Mouse (Mus musculus) forebrain, embryonic 12.5 days (tissue): Measurements from ENCODE around the gene Isca1. TPM values are rescaled to one million over a fixed set of nuclear protein-coding genes. Genes with fewer than 3 reads are reported as not detected.
"Not testable (repeated sequence)": the region's sequence is repeated elsewhere in the genome, so short reads cannot be mapped to it uniquely, and the experiment has no call there.

Experiments used
- ATAC-seq: fragments of 200-750 bp; cut with Nextera tagmentation; 2 replicates; pipeline ENCODE4 v1.8.0; 2017; ENCODE audit warnings: moderate TSS enrichment; ENCODE audit not compliant: low FRiP score
- H3K27ac ChIP-seq: fragments of 300-500 bp; sonication (generic); 2 replicates; pipeline ENCODE4 v1.5.1; 2016; ENCODE audit warnings: mild to moderate bottlenecking
- H3K27me3 ChIP-seq: fragments of 300-500 bp; sonication (generic); 2 replicates; pipeline ENCODE4 v1.6.1; 2016; ENCODE audit warnings: mild to moderate bottlenecking
- H3K36me3 ChIP-seq: fragments of 300-500 bp; sonication (generic); replicated peaks from 2 replicates; pipeline ENCODE4 v1.6.1; 2016; ENCODE audit warnings: mild to moderate bottlenecking
- H3K4me1 ChIP-seq: fragments of 300-500 bp; sonication (generic); 2 replicates; pipeline ENCODE4 v1.6.1; 2016
- H3K4me2 ChIP-seq: fragments of 300-500 bp; sonication (generic); 2 replicates; pipeline ENCODE4 v1.6.1; 2016; ENCODE audit warnings: mild to moderate bottlenecking, moderate library complexity
- H3K4me3 ChIP-seq: fragments of 300-500 bp; sonication (generic); replicated peaks from 2 replicates; pipeline ENCODE4 v1.5.1; 2016; ENCODE audit warnings: mild to moderate bottlenecking
- H3K9ac ChIP-seq: fragments of 300-500 bp; sonication (generic); 2 replicates; pipeline ENCODE4 v1.6.1; 2016; ENCODE audit warnings: mild to moderate bottlenecking
- H3K9me3 ChIP-seq: fragments of 300-500 bp; sonication (generic); 2 replicates; pipeline ENCODE4 v1.6.1; 2016
- WGBS: fragments of 180-500 bp; shearing (Covaris S2); methylation state at CpG from one replicate; pipeline ENCODE4 v1.1.7; 2016; 5-methylcytosine and 5-hydroxymethylcytosine counted together
- polyA plus RNA-seq: library from polyadenylated mRNA; unstranded; fragments of >200 nt; fragmentation: Nextera tagmentation; extraction: Ambion mirVana; gene quantifications from 2 replicates; pipeline ENCODE4 v1.2.1, GENCODE M21; 2016

Gene Isca1
- polyA plus RNA-seq = 111 and 113 TPM in 2 replicates

- ATAC-seq = peak; percentile 98
- Histone ChIP-seq H3K9ac (peak within 1 kb of the TSS; percentile 82), H3K4me2 (peak within 1 kb of the TSS; percentile 62), H3K36me3 (peaks cover 22% of the 10 kb centered on the region), H3K4me1 (peaks cover 48% of the 10 kb centered on the region), H3K27me3 (no peaks in the 10 kb centered on the region), H3K27ac (peak within 1 kb of the TSS; percentile 97), H3K4me3 (peak within 1 kb of the TSS; percentile 93), H3K9me3 (no peaks in the 10 kb centered on the region)
- under 1% methylated on average over 91 of the region's 91 CpGs for WGBS
Observed at GRCm38 (mm10) chr13:59769296-59770163, at the start of gene Isca1. Gene Isca1 (minus strand): TSS chr13:59769810.

GRCm38 (mm10) chr13:59817352-59817751 is 47.7 kb upstream of the Isca1 start:
- H3K4me2 ChIP-seq = no peak overlapping the region
- H3K4me3 ChIP-seq = no peak overlapping the region
- H3K9me3 ChIP-seq = no peaks in the 10 kb centered on the region
- peaks cover 34% of the 10 kb centered on the region for H3K4me1 ChIP-seq
- H3K27me3 ChIP-seq = no peaks in the 10 kb centered on the region
- no peak overlapping the region for H3K27ac ChIP-seq
- H3K9ac ChIP-seq = no peak overlapping the region
- WGBS = 92% methylated on average over 4 of the region's 4 CpGs
- ATAC-seq = no peak
- H3K36me3 ChIP-seq = peaks cover 50% of the 10 kb centered on the region

DNA sequence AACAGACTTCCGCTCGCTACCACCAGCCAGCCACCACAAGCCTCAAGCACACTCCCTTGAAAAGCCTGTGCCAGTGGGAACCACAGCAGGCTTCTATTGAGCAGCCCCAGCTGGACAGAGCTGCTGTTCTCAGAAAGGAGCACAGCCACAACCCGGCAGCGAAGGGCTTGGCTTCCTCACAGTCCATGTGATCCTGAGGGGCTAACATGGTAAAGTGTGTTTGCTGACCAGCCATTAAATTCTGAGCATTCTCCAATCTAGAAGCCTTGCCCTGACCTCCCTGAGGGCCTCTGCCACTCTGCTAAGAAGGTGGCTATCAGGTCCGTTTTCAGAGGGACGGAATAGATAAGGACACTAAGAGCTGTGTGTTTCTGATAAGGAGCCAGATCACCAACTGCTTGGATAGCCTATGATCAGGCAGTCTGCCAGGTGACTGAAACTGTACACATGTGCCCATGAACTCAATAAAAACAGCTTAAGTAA is 44.5 kb upstream of the Isca1 start:
- WGBS = 82% methylated on average over 6 of the region's 6 CpGs
- H3K4me1 ChIP-seq = peaks cover 9% of the 10 kb centered on the region
- no peaks in the 10 kb centered on the region for H3K9me3 ChIP-seq
- no peak overlapping the region for H3K4me2 ChIP-seq
- H3K9ac ChIP-seq = no peak overlapping the region
- H3K36me3 ChIP-seq = peaks cover 73% of the 10 kb centered on the region
- no peak overlapping the region for H3K27ac ChIP-seq
- H3K27me3 ChIP-seq = no peaks in the 10 kb centered on the region
- H3K4me3 ChIP-seq = no peak overlapping the region
- ATAC-seq = no peak

- WGBS = 97% methylated on average over 3 of the region's 3 CpGs
- no peak overlapping the region for H3K4me3 ChIP-seq
- no peak overlapping the region for H3K4me2 ChIP-seq
- ATAC-seq = no peak
- H3K36me3 ChIP-seq = peaks cover 92% of the 10 kb centered on the region
- no peaks in the 10 kb centered on the region for H3K9me3 ChIP-seq
- H3K9ac ChIP-seq = no peak overlapping the region
- H3K27ac ChIP-seq = no peak overlapping the region
- no peaks in the 10 kb centered on the region for H3K27me3 ChIP-seq
- H3K4me1 ChIP-seq = no peaks in the 10 kb centered on the region
Observed at GRCm38 (mm10) chr13:59811581-59811980, 42.0 kb upstream of the Isca1 start.

- no peak overlapping the region for H3K9ac ChIP-seq
- no peak for ATAC-seq
- H3K4me1 ChIP-seq = no peaks in the 10 kb centered on the region
- no peak overlapping the region for H3K27ac ChIP-seq
- no peak overlapping the region for H3K4me3 ChIP-seq
- H3K9me3 ChIP-seq = no peaks in the 10 kb centered on the region
- no peak overlapping the region for H3K4me2 ChIP-seq
- peaks cover 97% of the 10 kb centered on the region for H3K36me3 ChIP-seq
- 84% methylated on average over 6 of the region's 6 CpGs for WGBS
- no peaks in the 10 kb centered on the region for H3K27me3 ChIP-seq
Observed at GRCm38 (mm10) chr13:59801000-59801399, 31.4 kb upstream of the Isca1 start.

- H3K9ac ChIP-seq = no peak overlapping the region
- no peaks in the 10 kb centered on the region for H3K9me3 ChIP-seq
- ATAC-seq = no peak
- H3K4me2 ChIP-seq = no peak overlapping the region
- H3K4me3 ChIP-seq = no peak overlapping the region
- no peak overlapping the region for H3K27ac ChIP-seq
- no peaks in the 10 kb centered on the region for H3K27me3 ChIP-seq
- no peaks in the 10 kb centered on the region for H3K4me1 ChIP-seq
- H3K36me3 ChIP-seq = peaks cover 97% of the 10 kb centered on the region
- 85% methylated on average over 2 of the region's 2 CpGs for WGBS
Observed at GRCm38 (mm10) chr13:59800077-59800476, 30.5 kb upstream of the Isca1 start.

GRCm38 (mm10) chr13:59798306-59798705 is 28.7 kb upstream of the Isca1 start:
- Histone ChIP-seq H3K27me3 (no peaks in the 10 kb centered on the region), H3K27ac (no peak overlapping the region), H3K4me2 (no peak overlapping the region), H3K9me3 (no peaks in the 10 kb centered on the region), H3K9ac (no peak overlapping the region), H3K4me1 (no peaks in the 10 kb centered on the region), H3K4me3 (no peak overlapping the region), H3K36me3 (peaks cover 95% of the 10 kb centered on the region)
- 97% methylated on average over 1 of the region's 1 CpGs for WGBS
- no peak for ATAC-seq

GRCm38 (mm10) chr13:59796466-59796848 is 26.8 kb upstream of the Isca1 start:
- H3K27ac ChIP-seq = no peak overlapping the region

GRCm38 (mm10) chr13:59795807-59796465 is 26.3 kb upstream of the Isca1 start:
- H3K4me1 ChIP-seq = no peaks in the 10 kb centered on the region
- H3K4me3 ChIP-seq = no peak overlapping the region
- H3K9ac ChIP-seq = no peak overlapping the region
- H3K27ac ChIP-seq = no peak overlapping the region
- H3K36me3 ChIP-seq = peaks cover 96% of the 10 kb centered on the region
- H3K9me3 ChIP-seq = no peaks in the 10 kb centered on the region
- no peaks in the 10 kb centered on the region for H3K27me3 ChIP-seq
- WGBS = 93% methylated on average over 6 of the region's 6 CpGs
- ATAC-seq = no peak
- no peak overlapping the region for H3K4me2 ChIP-seq

More at GRCm38 (mm10) chr13:59796466-59796848, 26.8 kb upstream of the Isca1 start:
- Histone ChIP-seq H3K4me1 (no peaks in the 10 kb centered on the region), H3K9me3 (no peaks in the 10 kb centered on the region), H3K4me2 (no peak overlapping the region), H3K4me3 (no peak overlapping the region), H3K9ac (no peak overlapping the region), H3K27me3 (no peaks in the 10 kb centered on the region), H3K36me3 (peaks cover 95% of the 10 kb centered on the region)
- 95% methylated on average over 9 of the region's 9 CpGs for WGBS
- no peak for ATAC-seq

GRCm38 (mm10) chr13:59794786-59795185 is 25.2 kb upstream of the Isca1 start:
- H3K4me3 ChIP-seq = no peak overlapping the region
- no peaks in the 10 kb centered on the region for H3K9me3 ChIP-seq
- 91% methylated on average over 1 of the region's 1 CpGs for WGBS
- no peak for ATAC-seq
- H3K36me3 ChIP-seq = peaks cover 95% of the 10 kb centered on the region
- no peak overlapping the region for H3K4me2 ChIP-seq
- no peaks in the 10 kb centered on the region for H3K27me3 ChIP-seq
- H3K9ac ChIP-seq = no peak overlapping the region
- no peaks in the 10 kb centered on the region for H3K4me1 ChIP-seq
- no peak overlapping the region for H3K27ac ChIP-seq

- peaks cover 96% of the 10 kb centered on the region for H3K36me3 ChIP-seq
- no peak for ATAC-seq
- 88% methylated on average over 7 of the region's 7 CpGs for WGBS
Observed at GRCm38 (mm10) chr13:59782145-59782544, 12.5 kb upstream of the Isca1 start, which contains the start of gene Gm49354. Gene Gm49354 (minus strand): TSS chr13:59782245.

GRCm38 (mm10) chr13:59779744-59780264 is 10.2 kb upstream of the Isca1 start:
- H3K4me1 ChIP-seq, ATAC-seq, H3K27me3 ChIP-seq, H3K9me3 ChIP-seq, H3K9ac ChIP-seq, H3K27ac ChIP-seq, H3K4me2 ChIP-seq, H3K4me3 ChIP-seq: not testable (repeated sequence)
- H3K36me3 ChIP-seq = peaks cover 94% of the 10 kb centered on the region
- WGBS = 96% methylated on average over 1 of the region's 1 CpGs

More at GRCm38 (mm10) chr13:59782145-59782544, 12.5 kb upstream of the Isca1 start, which contains the start of gene Gm49354:
- no peak within 1 kb of the TSS for H3K4me3 ChIP-seq
- no peaks in the 10 kb centered on the region for H3K9me3 ChIP-seq
- no peaks in the 10 kb centered on the region for H3K27me3 ChIP-seq
- no peak within 1 kb of the TSS for H3K9ac ChIP-seq
- H3K4me1 ChIP-seq = no peaks in the 10 kb centered on the region
- no peak within 1 kb of the TSS for H3K27ac ChIP-seq
- no peak within 1 kb of the TSS for H3K4me2 ChIP-seq
